Mouse (Mus musculus) c-Kit-negative CD71-positive TER-119-positive erythroid progenitor cells, embryonic 14.5 days (primary cell): ENCODE data around the gene Trim54.

Source experiments
- DNase-seq: peaks from one replicate; pipeline ENCODE4 v3.0.0-alpha.2; 2013; ENCODE audit warnings: low read depth, low spot score

Gene Trim54

GRCm38 (mm10) chr5:31116354-31116753, at the start of gene Trim54:
TSS of gene Trim54 (plus strand) at chr5:31116712.
- no peak for DNase-seq

GRCm38 (mm10) chr5:31069810-31070209, 46.7 kb upstream of the Trim54 start:
- no peak for DNase-seq

- no peak for DNase-seq
Measured at GRCm38 (mm10) chr5:31071059-31071458, 45.5 kb upstream of the Trim54 start.

- DNase-seq = no peak
Measured at GRCm38 (mm10) chr5:31071821-31072220, 44.7 kb upstream of the Trim54 start.

- no peak for DNase-seq
Measured at GRCm38 (mm10) chr5:31073176-31073575, 43.3 kb upstream of the Trim54 start.

- DNase-seq = no peak
Measured at GRCm38 (mm10) chr5:31076346-31076745, 40.2 kb upstream of the Trim54 start.

- no peak for DNase-seq
Measured at GRCm38 (mm10) chr5:31080059-31080794, 36.3 kb upstream of the Trim54 start.

- no peak for DNase-seq
Measured at GRCm38 (mm10) chr5:31080795-31081164, 35.7 kb upstream of the Trim54 start.

- no peak for DNase-seq
Measured at GRCm38 (mm10) chr5:31081386-31081785, 35.1 kb upstream of the Trim54 start.

GRCm38 (mm10) chr5:31082355-31082754, 34.2 kb upstream of the Trim54 start:
- DNase-seq = no peak

GRCm38 (mm10) chr5:31082935-31083625, 33.4 kb upstream of the Trim54 start:
- no peak for DNase-seq

- no peak for DNase-seq
Measured at GRCm38 (mm10) chr5:31083949-31084348, 32.6 kb upstream of the Trim54 start.

GRCm38 (mm10) chr5:31086606-31087005, 29.9 kb upstream of the Trim54 start:
- DNase-seq = no peak

GRCm38 (mm10) chr5:31087131-31087530, 29.4 kb upstream of the Trim54 start:
- DNase-seq = no peak

- DNase-seq = no peak
Measured at GRCm38 (mm10) chr5:31092231-31092975, 24.1 kb upstream of the Trim54 start.

GRCm38 (mm10) chr5:31093151-31094041, 23.1 kb upstream of the Trim54 start:
- DNase-seq = no peak

- no peak for DNase-seq
Measured at GRCm38 (mm10) chr5:31094100-31094798, 22.3 kb upstream of the Trim54 start.

GRCm38 (mm10) chr5:31094799-31095691, 21.5 kb upstream of the Trim54 start:
- DNase-seq = no peak

- no peak for DNase-seq
Measured at GRCm38 (mm10) chr5:31095711-31096480, 20.6 kb upstream of the Trim54 start.
